Mouse (Mus musculus) heart, adult 8-10 months (tissue): Measurements from ENCODE around the gene Gtf3c1. TPM values are rescaled to one million over a fixed set of nuclear protein-coding genes. Genes with fewer than 3 reads are reported as not detected.

Source experiments
- total RNA-seq, 4 experiments: library from RNA; stranded (reverse); gene quantifications; 2 replicates each; pipeline ENCODE4 v1.2.4; 2022

Gene Gtf3c1
- total RNA-seq, 4 experiments from 2014 or later = 49.7 to 57.7 (median 54.7) TPM

Other genes with a start within 250 kb of the Gtf3c1 start
- 10 to 100 TPM; 28.9 to 33.1 (median 31.3) TPM for gene Nsmce1, start 216.2 kb downstream of the Gtf3c1 start, total RNA-seq
- gene Il4ra, start 155.7 kb downstream of the Gtf3c1 start, total RNA-seq = 10 to 100 TPM; 11.1 to 16.8 (median 13.5) TPM
- gene Il21r, start 104.4 kb downstream of the Gtf3c1 start, total RNA-seq = under 1 TPM; 0.19 to 0.69 (median 0.33) TPM
- 10 to 100 TPM in 1 of 4 experiments, 1 to 10 TPM in 3; 8.9 to 12.0 (median 9.4) TPM for gene D430042O09Rik, start 108 bp upstream of the Gtf3c1 start, total RNA-seq